Mouse (Mus musculus) stomach, postnatal 0 days (tissue): ENCODE data around the gene Reln. TPM values are rescaled to one million over a fixed set of nuclear protein-coding genes. Genes with fewer than 3 reads are reported as not detected.

Experiments
- ATAC-seq: fragments of 200-750 bp; cut with Nextera tagmentation; 2 replicates; pipeline ENCODE4 v1.8.0; 2017; ENCODE audit not compliant: low FRiP score, low TSS enrichment
- DNase-seq: peaks from one replicate; pipeline ENCODE4 v3.0.0-alpha.2; 2016; ENCODE audit warnings: low spot score
- H3K27ac ChIP-seq: fragments of 300-500 bp; sonication (generic); replicated peaks from 2 replicates; pipeline ENCODE4 v1.5.1; 2014; ENCODE audit warnings: mild to moderate bottlenecking, control low read depth
- H3K27me3 ChIP-seq: fragments of 300-500 bp; sonication (generic); 2 replicates; pipeline ENCODE4 v1.6.1; 2014; ENCODE audit warnings: low read length; ENCODE audit not compliant: control insufficient read depth, insufficient read depth
- H3K36me3 ChIP-seq: fragments of 300-500 bp; sonication (generic); 2 replicates; pipeline ENCODE4 v1.6.1; 2014; ENCODE audit warnings: low read length, mixed read lengths; ENCODE audit not compliant: control insufficient read depth, insufficient read depth
- H3K4me1 ChIP-seq: fragments of 300-500 bp; sonication (generic); replicated peaks from 2 replicates; pipeline ENCODE4 v1.6.1; 2014; ENCODE audit warnings: antibody characterized with exemption; ENCODE audit not compliant: control insufficient read depth, insufficient read depth
- H3K4me2 ChIP-seq: fragments of 300-500 bp; sonication (generic); replicated peaks from 2 replicates; pipeline ENCODE4 v1.6.1; 2014; ENCODE audit warnings: low read depth, mild to moderate bottlenecking, control low read depth, moderate library complexity
- H3K4me3 ChIP-seq: fragments of 300-500 bp; sonication (generic); 2 replicates; pipeline ENCODE4 v1.5.1; 2014; ENCODE audit warnings: low read depth, low read length, control low read depth
- H3K9ac ChIP-seq: fragments of 300-500 bp; sonication (generic); 2 replicates; pipeline ENCODE4 v1.6.1; 2014; ENCODE audit warnings: mild to moderate bottlenecking, low read length, control low read depth, mixed read lengths
- H3K9me3 ChIP-seq: fragments of 300-500 bp; sonication (generic); 2 replicates; pipeline ENCODE4 v1.6.1; 2016; ENCODE audit warnings: low read length; ENCODE audit not compliant: control insufficient read depth
- CTCF ChIP-seq: IDR thresholded peaks from 2 replicates; pipeline ENCODE4 v1.5.1; 2016; ENCODE audit warnings: antibody characterized with exemption, low read depth, mild to moderate bottlenecking, moderate library complexity
- EP300 ChIP-seq: optimal IDR thresholded peaks from 2 replicates; pipeline ENCODE3; 2016; ENCODE audit warnings: antibody characterized with exemption
- WGBS: fragments of 180-500 bp; shearing (Covaris S2); extraction: QIAGEN DNeasy Blood & Tissue Kit; methylation state at CpG from one replicate; pipeline ENCODE4 v1.1.7; 2014; 5-methylcytosine and 5-hydroxymethylcytosine counted together
- polyA plus RNA-seq: library from polyadenylated mRNA; unstranded; fragments of >200 nt; fragmentation: Nextera tagmentation; extraction: Ambion mirVana; gene quantifications from 2 replicates; pipeline ENCODE4 v1.2.1, GENCODE M21; 2015

Reln gene
- polyA plus RNA-seq, 1 experiment from 2014 or later, result 1.6 TPM

DNA sequence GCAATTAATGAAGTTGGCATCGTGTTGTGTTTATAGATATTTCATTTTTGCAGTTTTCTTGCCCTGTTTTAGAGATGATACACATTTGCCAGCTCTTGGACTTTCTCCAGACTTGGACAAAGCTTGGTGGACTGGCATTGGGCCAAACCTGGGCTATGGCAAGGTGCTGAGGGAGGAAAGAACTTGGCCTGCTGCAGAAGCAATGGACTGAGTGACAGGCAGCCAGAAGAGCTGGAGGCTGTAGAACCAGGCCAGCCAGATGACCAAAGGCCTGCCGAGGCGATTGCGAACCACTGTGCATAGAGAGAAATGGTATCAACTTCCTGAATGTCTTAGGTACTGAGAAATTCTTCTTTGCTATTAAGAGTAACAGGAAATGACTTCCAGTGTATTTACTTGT, 318.8 kb downstream of the Reln start:
- no peak overlapping the region for H3K9ac ChIP-seq
- H3K4me3 ChIP-seq, result no peak overlapping the region
- no peak for ATAC-seq
- TF ChIP-seq EP300 (no peak), CTCF (no peak)
- no peak overlapping the region for H3K27ac ChIP-seq
- no peaks in the 10 kb centered on the region for H3K36me3 ChIP-seq
- no peaks in the 10 kb centered on the region for H3K4me1 ChIP-seq
- DNase-seq, result no peak
- H3K9me3 ChIP-seq, result no peaks in the 10 kb centered on the region
- H3K4me2 ChIP-seq, result no peak overlapping the region
- WGBS, result 87% methylated on average over 4 of the region's 4 CpGs
- no peaks in the 10 kb centered on the region for H3K27me3 ChIP-seq

GRCm38 (mm10) chr5:22024108-22024507, 320.4 kb downstream of the Reln start:
- no peak for DNase-seq
- ATAC-seq, result no peak
- Histone ChIP-seq H3K4me3 (no peak overlapping the region), H3K9me3 (no peaks in the 10 kb centered on the region), H3K27me3 (no peaks in the 10 kb centered on the region), H3K4me1 (no peaks in the 10 kb centered on the region), H3K27ac (no peak overlapping the region), H3K9ac (no peak overlapping the region), H3K4me2 (no peak overlapping the region), H3K36me3 (no peaks in the 10 kb centered on the region)
- WGBS, result 37% methylated on average over 3 of the region's 3 CpGs
- TF ChIP-seq CTCF (no peak), EP300 (no peak)

DNA sequence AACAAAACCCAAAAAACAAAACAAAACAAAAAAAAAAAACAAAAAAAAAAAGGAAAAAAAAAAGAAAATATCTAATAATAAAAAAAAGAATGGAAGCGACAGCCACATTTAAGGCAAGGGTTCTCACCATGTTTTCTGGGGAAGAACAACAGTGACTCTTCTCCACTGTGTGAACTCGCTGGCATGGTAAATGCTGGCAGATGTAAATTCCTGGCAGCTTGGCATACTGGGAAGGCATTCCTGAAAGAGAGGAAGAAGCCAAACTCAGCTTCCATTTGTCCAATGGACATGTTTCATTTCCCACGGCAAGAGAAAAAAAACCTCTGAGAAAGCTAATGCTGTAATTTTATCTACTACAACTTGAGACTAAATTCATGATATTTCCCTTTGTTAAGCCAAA, 326.6 kb downstream of the Reln start:
- Histone ChIP-seq H3K4me3 (no peak overlapping the region), H3K36me3 (no peaks in the 10 kb centered on the region), H3K4me1 (no peaks in the 10 kb centered on the region), H3K9me3 (no peaks in the 10 kb centered on the region), H3K27me3 (no peaks in the 10 kb centered on the region), H3K4me2 (no peak overlapping the region), H3K27ac (no peak overlapping the region), H3K9ac (no peak overlapping the region)
- DNase-seq (no peak), ATAC-seq (no peak)
- WGBS, result 79% methylated on average over 3 of the region's 3 CpGs
- no peak for TF ChIP-seq EP300
- TF ChIP-seq CTCF, result no peak

DNA sequence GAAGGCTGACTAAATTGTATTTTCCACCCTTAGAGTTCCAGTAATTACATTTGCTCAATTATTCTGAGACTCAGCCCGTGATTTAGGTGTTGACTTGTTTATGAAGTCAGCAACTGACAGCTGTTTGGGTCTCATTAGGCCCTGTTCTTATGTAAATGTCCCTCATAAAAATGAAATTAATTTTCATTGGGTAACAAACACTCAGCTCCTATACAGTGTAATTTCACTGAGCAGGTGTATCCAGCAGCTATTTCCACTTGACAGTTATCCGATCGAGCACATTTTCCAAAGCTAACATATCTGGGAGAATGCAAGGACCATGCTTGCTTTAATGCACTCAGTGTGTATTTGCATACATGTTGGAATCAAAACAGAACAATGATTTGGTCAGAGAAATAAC, 330.0 kb downstream of the Reln start:
- TF ChIP-seq CTCF (no peak), EP300 (no peak)
- Histone ChIP-seq H3K9me3 (no peaks in the 10 kb centered on the region), H3K9ac (no peak overlapping the region), H3K4me2 (no peak overlapping the region), H3K4me1 (no peaks in the 10 kb centered on the region), H3K4me3 (no peak overlapping the region), H3K27me3 (no peaks in the 10 kb centered on the region), H3K27ac (no peak overlapping the region), H3K36me3 (no peaks in the 10 kb centered on the region)
- no peak for ATAC-seq
- DNase-seq, result no peak
- WGBS, result 86% methylated on average over 3 of the region's 3 CpGs

DNA sequence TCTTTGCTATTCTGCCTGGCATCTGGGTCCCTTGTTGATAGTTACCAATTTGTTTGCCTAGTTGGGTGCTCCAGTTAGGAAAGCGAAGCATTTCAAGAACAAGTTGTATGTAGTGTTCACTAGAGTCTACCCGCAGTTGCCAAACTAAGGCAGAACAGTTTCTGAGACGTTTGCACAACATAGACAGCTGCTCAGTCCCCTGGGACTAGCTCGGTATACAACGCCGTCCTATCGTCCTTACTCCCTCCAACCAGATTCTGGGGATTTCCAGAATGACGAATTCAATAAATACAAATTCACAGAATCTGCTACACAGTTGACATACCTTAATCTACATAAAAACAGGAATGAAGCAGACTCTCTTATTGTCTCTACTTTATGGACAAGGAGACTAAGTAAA, 335.4 kb downstream of the Reln start:
- TF ChIP-seq CTCF (no peak), EP300 (no peak)
- Histone ChIP-seq H3K36me3 (no peaks in the 10 kb centered on the region), H3K9me3 (no peaks in the 10 kb centered on the region), H3K27me3 (no peaks in the 10 kb centered on the region), H3K4me1 (no peaks in the 10 kb centered on the region), H3K4me3 (no peak overlapping the region), H3K9ac (no peak overlapping the region), H3K27ac (no peak overlapping the region), H3K4me2 (no peak overlapping the region)
- ATAC-seq, result no peak
- DNase-seq, result no peak
- 83% methylated on average over 8 of the region's 8 CpGs for WGBS

DNA sequence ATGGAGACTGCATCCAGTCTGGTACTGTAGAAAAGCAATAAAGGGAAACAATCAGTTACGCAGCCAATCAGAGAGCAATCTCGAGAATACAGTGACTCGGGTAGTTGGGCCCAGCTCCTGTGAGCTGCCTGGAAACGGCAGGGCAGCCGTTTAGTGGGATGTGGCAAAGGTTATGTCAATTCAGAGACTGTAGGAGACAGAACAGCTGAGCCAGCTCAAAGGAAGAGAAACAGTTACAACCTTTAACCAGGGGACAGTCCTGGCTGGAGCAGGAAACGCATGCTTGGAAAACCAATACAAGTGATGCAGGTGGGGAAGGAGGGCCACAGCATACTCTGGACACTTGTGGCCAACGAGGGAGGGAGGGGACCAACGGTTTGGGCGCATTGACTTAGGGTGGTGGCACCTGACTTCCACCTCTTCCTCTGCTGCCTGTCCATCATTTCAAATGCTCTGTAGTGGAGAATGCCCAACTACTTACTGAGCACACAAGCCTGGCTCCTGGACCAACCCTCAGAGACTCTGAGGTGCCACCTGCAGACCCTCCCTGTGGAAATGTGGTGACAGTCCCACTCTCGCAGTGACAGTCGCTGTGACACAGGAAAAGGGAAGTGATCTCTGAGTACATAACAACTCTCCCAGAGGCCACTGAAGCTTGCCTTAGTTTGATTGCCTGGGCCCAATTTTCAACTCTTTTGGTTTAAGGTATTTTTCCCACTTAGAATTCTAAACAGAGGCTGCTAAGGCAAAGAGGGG, 337.0 kb downstream of the Reln start:
- H3K27ac ChIP-seq, result no peak overlapping the region
- no peaks in the 10 kb centered on the region for H3K36me3 ChIP-seq
- no peak overlapping the region for H3K9ac ChIP-seq
- no peaks in the 10 kb centered on the region for H3K9me3 ChIP-seq
- H3K4me1 ChIP-seq, result no peaks in the 10 kb centered on the region
- no peak for ATAC-seq
- H3K4me3 ChIP-seq, result no peak overlapping the region
- H3K4me2 ChIP-seq, result no peak overlapping the region
- WGBS, result 48% methylated on average over 11 of the region's 11 CpGs
- H3K27me3 ChIP-seq, result no peaks in the 10 kb centered on the region
- TF ChIP-seq EP300, result no peak
- no peak for TF ChIP-seq CTCF
- DNase-seq, result no peak
